Mouse (Mus musculus): ENCODE measurements around the gene Nxph1. TPM values are rescaled to one million over a fixed set of nuclear protein-coding genes. Genes with fewer than 3 reads are reported as not detected.

Gene Nxph1
- polyA plus RNA-seq, 1 experiment, result not detected

- WGBS, result 81% methylated on average over 3 of the region's 3 CpGs
- no peak overlapping the region for H3K4me3 ChIP-seq (replicated peaks; ENCODE audit: control insufficient read depth, low read depth, low read length)
- TF ChIP-seq POLR2A (IDR thresholded peaks at IDR 0.05; ENCODE audit: borderline replicate concordance, control insufficient read depth, low read depth, low read length) (no peak), CTCF (IDR thresholded peaks at IDR 0.05; ENCODE audit: control insufficient read depth, insufficient read depth, low read length) (no peak)
- no peaks in the 10 kb centered on the region for H3K4me1 ChIP-seq (ENCODE audit: control insufficient read depth, insufficient read depth, low read length)
- H3K27ac ChIP-seq (ENCODE audit: control insufficient read depth, insufficient read depth, low read depth, low read length, poor library complexity), result no peak overlapping the region
Measured at GRCm38 (mm10) chr6:9066435-9066834, 118.2 kb downstream of the Nxph1 start.

DNA sequence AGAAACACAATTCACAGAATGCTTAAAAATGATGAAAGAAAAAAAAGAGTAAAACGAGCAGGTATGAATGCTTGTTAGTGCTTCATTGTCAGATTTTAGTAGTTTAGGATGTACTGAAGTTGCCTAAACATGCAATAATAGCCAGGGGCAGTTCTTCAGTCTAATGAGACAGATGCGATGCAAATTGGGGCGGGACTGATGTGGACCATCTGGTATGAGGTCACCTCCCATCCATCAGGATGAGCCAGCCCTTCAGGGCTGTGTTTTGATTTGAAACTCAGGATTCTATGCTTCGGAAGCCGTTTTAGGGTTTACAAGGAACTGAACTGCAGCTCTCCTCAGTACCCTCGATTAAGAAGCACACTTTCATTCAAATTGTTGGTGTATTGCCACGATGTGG, 121.7 kb downstream of the Nxph1 start:
- Histone ChIP-seq H3K27ac (ENCODE audit: control insufficient read depth, insufficient read depth, low read depth, low read length, poor library complexity) (no peak overlapping the region), H3K4me3 (replicated peaks; ENCODE audit: control insufficient read depth, low read depth, low read length) (no peak overlapping the region), H3K4me1 (ENCODE audit: control insufficient read depth, insufficient read depth, low read length) (no peaks in the 10 kb centered on the region)
- TF ChIP-seq POLR2A (IDR thresholded peaks at IDR 0.05; ENCODE audit: borderline replicate concordance, control insufficient read depth, low read depth, low read length) (no peak), CTCF (IDR thresholded peaks at IDR 0.05; ENCODE audit: control insufficient read depth, insufficient read depth, low read length) (no peak)
- WGBS, result 72% methylated on average over 7 of the region's 7 CpGs

- WGBS, result 42% methylated on average over 2 of the region's 2 CpGs
- Histone ChIP-seq H3K27ac (ENCODE audit: control insufficient read depth, insufficient read depth, low read depth, low read length, poor library complexity) (no peak overlapping the region), H3K4me1 (ENCODE audit: control insufficient read depth, insufficient read depth, low read length) (no peaks in the 10 kb centered on the region), H3K4me3 (replicated peaks; ENCODE audit: control insufficient read depth, low read depth, low read length) (no peak overlapping the region)
- TF ChIP-seq POLR2A (IDR thresholded peaks at IDR 0.05; ENCODE audit: borderline replicate concordance, control insufficient read depth, low read depth, low read length) (no peak), CTCF (IDR thresholded peaks at IDR 0.05; ENCODE audit: control insufficient read depth, insufficient read depth, low read length) (no peak)
Measured at GRCm38 (mm10) chr6:9076463-9076862, 128.2 kb downstream of the Nxph1 start.

DNA sequence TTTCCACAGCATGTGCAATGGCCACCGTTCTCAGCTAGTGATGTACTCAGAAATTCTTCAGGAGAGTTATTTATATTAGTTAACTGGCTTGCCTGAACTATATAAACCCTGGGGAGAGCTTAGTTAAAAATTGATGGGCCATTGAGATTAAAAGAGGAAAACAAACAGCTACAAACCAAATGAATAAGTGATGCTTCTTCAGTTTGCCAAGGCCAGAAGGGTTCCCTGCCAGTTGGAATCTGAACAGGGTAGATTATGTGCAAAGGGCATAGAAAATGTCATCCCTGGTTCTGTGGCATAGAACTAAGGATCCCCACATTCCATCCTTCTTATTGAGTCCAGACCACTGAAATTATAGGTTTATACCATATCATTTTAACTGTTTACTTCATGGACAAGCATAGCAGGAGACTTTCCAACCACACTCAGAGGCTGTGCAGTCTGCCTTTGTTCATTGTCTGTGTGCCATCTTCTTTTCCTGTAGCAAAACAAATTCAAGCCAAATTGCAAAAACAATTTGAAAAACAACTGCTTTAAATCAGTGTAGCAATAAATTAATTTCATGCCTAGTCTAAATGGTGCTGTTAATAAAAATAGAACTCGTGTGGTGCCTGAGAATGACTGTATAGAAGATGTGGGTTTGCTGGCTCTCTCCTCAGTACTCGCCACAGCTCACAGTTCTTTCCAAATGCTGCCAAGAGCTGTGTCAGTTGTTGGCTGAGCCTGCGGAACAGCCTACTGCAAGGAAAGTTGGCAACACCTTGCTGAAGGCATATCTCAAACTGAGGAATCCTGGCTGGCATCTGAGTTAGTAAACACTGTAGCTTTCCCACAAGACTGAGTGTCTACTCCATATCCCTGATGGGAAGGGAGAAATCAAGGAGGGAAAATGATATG, 129.8 kb downstream of the Nxph1 start:
- no peak overlapping the region for H3K4me3 ChIP-seq (replicated peaks; ENCODE audit: control insufficient read depth, low read depth, low read length)
- no peak overlapping the region for H3K27ac ChIP-seq (ENCODE audit: control insufficient read depth, insufficient read depth, low read depth, low read length, poor library complexity)
- WGBS, result 58% methylated on average over 4 of the region's 4 CpGs
- H3K4me1 ChIP-seq (ENCODE audit: control insufficient read depth, insufficient read depth, low read length), result no peaks in the 10 kb centered on the region
- TF ChIP-seq POLR2A (IDR thresholded peaks at IDR 0.05; ENCODE audit: borderline replicate concordance, control insufficient read depth, low read depth, low read length), result no peak
- TF ChIP-seq CTCF (IDR thresholded peaks at IDR 0.05; ENCODE audit: control insufficient read depth, insufficient read depth, low read length), result no peak

DNA sequence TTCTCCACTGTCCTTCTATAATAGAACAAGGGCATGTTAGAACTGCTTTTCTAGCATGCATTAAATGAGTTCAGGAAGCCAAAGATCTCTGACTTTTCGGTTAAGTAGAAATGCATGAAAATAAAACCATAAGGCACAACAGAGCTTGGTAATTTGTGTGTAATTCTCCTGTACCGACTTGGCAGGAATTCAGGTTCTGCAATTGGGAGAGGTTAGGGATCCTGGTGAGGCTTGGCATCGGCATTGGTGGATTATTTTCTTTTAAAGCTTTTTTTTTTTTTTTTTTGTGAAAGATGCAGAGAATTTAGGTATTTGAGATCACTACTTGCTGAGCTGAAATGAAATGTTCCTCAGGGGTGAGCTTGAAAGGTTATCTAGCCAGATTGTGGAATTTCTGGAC, 135.6 kb downstream of the Nxph1 start:
- TF ChIP-seq POLR2A (IDR thresholded peaks at IDR 0.05; ENCODE audit: borderline replicate concordance, control insufficient read depth, low read depth, low read length) (no peak), CTCF (IDR thresholded peaks at IDR 0.05; ENCODE audit: control insufficient read depth, insufficient read depth, low read length) (no peak)
- H3K4me1 ChIP-seq (ENCODE audit: control insufficient read depth, insufficient read depth, low read length), result no peaks in the 10 kb centered on the region
- 66% methylated on average over 3 of the region's 3 CpGs for WGBS
- no peak overlapping the region for H3K27ac ChIP-seq (ENCODE audit: control insufficient read depth, insufficient read depth, low read depth, low read length, poor library complexity)
- H3K4me3 ChIP-seq (replicated peaks; ENCODE audit: control insufficient read depth, low read depth, low read length), result no peak overlapping the region

DNA sequence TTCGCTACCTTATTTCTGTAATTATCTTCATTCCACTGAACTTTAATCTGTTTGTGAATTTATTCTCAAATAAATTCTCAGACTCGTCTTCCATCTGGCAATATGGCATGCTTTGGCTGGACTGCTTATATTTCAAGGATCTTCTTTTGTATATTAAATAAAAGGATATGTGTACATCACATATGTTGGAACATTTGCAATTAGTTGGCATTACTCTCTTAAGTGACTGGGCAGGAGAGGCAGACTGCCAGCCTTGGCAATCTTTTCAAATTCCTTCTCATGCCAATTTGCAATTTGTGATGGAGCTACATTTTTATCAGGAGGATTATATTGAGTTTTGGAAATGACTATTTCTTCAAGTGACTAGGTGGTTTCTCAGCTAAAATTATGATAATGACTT, 149.1 kb downstream of the Nxph1 start:
- H3K4me1 ChIP-seq (ENCODE audit: control insufficient read depth, insufficient read depth, low read length), result no peaks in the 10 kb centered on the region
- 71% methylated on average over 2 of the region's 2 CpGs for WGBS
- no peak overlapping the region for H3K27ac ChIP-seq (ENCODE audit: control insufficient read depth, insufficient read depth, low read depth, low read length, poor library complexity)
- no peak overlapping the region for H3K4me3 ChIP-seq (replicated peaks; ENCODE audit: control insufficient read depth, low read depth, low read length)
- TF ChIP-seq POLR2A (IDR thresholded peaks at IDR 0.05; ENCODE audit: borderline replicate concordance, control insufficient read depth, low read depth, low read length), result no peak
- no peak for TF ChIP-seq CTCF (IDR thresholded peaks at IDR 0.05; ENCODE audit: control insufficient read depth, insufficient read depth, low read length)

DNA sequence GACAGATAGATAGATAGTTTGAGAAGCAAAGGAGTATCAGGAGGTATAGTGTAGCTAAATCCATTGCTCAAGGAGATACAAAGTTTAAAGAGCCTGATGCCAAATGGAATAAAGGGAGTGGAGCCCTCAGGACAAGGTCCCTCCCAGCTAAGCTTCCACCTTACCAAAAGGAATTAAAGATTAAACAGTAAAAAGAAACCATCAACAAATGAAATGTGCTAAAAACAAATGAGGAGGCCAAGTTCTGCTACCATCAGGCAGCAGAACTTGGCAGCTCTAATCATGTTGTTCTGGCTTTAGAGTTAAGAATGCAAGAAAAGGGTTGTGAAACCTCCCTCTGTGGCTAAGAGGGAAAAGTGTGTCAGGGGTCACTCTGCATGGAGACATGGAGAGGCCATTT, 159.1 kb downstream of the Nxph1 start:
- no peak for TF ChIP-seq POLR2A (IDR thresholded peaks at IDR 0.05; ENCODE audit: borderline replicate concordance, control insufficient read depth, low read depth, low read length)
- TF ChIP-seq CTCF (IDR thresholded peaks at IDR 0.05; ENCODE audit: control insufficient read depth, insufficient read depth, low read length), result no peak
- H3K27ac ChIP-seq (ENCODE audit: control insufficient read depth, insufficient read depth, low read depth, low read length, poor library complexity), result no peak overlapping the region
- H3K4me1 ChIP-seq (ENCODE audit: control insufficient read depth, insufficient read depth, low read length), result no peaks in the 10 kb centered on the region
- H3K4me3 ChIP-seq (replicated peaks; ENCODE audit: control insufficient read depth, low read depth, low read length), result no peak overlapping the region

DNA sequence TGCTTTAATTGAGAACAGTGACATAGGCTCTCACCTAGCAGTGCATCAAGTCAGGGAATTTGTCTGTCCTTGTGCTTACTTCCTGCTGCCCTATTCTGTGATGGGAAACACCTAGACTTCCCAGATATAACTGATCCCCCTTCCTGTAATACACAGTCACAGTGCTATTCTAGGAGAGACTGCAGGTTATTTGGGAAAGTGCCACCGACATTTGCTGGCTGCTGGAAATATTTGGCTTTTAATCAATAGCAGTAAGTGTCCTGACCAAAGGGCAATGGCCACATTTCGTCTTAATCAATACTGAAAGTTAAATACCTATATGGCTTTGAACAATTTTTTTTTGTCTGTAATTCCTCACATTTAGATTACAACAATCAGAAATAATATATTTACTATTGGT, 170.9 kb downstream of the Nxph1 start:
- 66% methylated on average over 2 of the region's 2 CpGs for WGBS
- H3K4me3 ChIP-seq (replicated peaks; ENCODE audit: control insufficient read depth, low read depth, low read length), result no peak overlapping the region
- no peaks in the 10 kb centered on the region for H3K4me1 ChIP-seq (ENCODE audit: control insufficient read depth, insufficient read depth, low read length)
- no peak for TF ChIP-seq CTCF (IDR thresholded peaks at IDR 0.05; ENCODE audit: control insufficient read depth, insufficient read depth, low read length)
- TF ChIP-seq POLR2A (IDR thresholded peaks at IDR 0.05; ENCODE audit: borderline replicate concordance, control insufficient read depth, low read depth, low read length), result no peak
- no peak overlapping the region for H3K27ac ChIP-seq (ENCODE audit: control insufficient read depth, insufficient read depth, low read depth, low read length, poor library complexity)
